Mouse (Mus musculus) olfactory bulb, adult 2 months (tissue): ENCODE data around the gene Zfp113.
A peak's percentile ranks its signal among the peaks of the same experiment; 100 is the strongest.

Source experiments
- CTCF ChIP-seq: fragments of 200-500 bp; IDR thresholded peaks from 2 replicates; pipeline ENCODE4 v1.5.1; 2012; ENCODE audit warnings: low read depth, mild to moderate bottlenecking, low read length, moderate library complexity; ENCODE audit not compliant: insufficient read depth
- POLR2A ChIP-seq: fragments of 200-500 bp; IDR thresholded peaks from 2 replicates; pipeline ENCODE4 v1.6.1; 2012; ENCODE audit warnings: mild to moderate bottlenecking, low read depth, low read length, moderate library complexity; ENCODE audit not compliant: insufficient read depth

GRCm38 (mm10) chr5:138116255-138117198 is 39.0 kb downstream of the Zfp113 start, which contains the start of gene Zscan21:
- TF ChIP-seq CTCF: no peak
- TF ChIP-seq POLR2A: peak; percentile 88
